Mouse (Mus musculus) lung, postnatal 25 days (tissue): ENCODE results near the gene Lgalsl.

Source experiments
- DNase-seq: peaks from one replicate; pipeline ENCODE4 v3.0.0; 2022; ENCODE audit warnings: low spot score

Lgalsl gene

DNA sequence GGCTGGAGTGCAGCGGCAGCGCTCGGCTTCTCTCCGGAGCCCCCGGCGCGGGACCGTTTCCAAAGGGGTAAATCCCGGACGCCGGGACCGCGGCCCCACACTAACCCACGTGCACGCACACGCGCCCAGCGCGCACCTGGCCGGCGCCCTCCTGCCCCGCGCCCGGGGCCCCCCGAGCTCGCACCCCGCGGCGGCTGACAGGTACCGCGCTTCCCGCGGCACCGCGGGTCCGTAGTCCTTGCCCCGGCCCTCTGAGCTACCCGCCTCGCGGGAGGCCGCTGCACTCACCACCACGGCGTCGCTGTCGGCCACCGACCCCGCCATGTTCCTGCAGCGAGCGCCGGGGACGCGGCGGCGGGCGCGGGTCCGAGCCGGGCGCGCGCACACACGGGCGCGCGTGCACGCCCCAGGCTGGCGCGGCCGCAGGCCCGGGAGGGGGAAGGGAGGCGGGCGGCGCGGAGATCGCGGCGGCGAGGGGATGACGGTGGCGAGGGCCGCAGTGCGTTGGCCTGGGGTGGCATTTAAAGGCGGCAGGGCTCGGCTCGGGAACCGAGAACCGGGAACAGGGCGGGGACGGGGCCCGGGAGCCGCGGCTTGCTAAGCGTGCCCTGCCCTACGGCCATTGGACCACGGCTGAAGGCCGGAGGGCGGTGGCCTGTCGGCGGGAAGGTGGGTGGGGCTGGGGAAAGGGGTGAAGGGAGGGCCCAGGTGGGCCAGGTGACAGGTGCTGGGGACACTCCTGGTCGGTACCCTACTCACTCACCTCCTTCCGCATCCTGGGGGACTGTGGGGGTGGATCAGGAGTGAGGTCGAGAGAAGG, at the start of gene Lgalsl:
Gene Lgalsl (minus strand): TSS at position 371 of the 820 bp plus-strand sequence.
- peak; percentile 80 for DNase-seq

DNA sequence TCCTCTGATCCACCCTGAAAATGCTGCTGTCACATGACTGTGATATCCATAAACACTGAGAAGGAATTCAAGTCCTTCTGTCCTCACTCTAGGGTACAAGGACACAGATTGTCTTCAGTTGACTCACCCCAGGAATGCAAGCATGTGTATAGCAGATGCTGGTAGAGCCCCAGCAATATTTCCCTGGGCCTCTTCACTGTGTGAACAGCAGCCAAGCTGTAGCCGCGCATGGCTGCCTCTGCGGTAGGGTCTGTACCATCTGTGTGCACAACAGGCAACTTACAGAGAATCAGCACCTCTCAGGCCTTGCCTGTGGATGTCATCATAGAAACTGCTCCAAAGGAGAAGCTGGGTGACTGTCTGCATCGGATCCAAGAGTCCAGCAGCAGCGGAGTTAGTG, 47.8 kb upstream of the Lgalsl start:
- DNase-seq, result no peak

DNA sequence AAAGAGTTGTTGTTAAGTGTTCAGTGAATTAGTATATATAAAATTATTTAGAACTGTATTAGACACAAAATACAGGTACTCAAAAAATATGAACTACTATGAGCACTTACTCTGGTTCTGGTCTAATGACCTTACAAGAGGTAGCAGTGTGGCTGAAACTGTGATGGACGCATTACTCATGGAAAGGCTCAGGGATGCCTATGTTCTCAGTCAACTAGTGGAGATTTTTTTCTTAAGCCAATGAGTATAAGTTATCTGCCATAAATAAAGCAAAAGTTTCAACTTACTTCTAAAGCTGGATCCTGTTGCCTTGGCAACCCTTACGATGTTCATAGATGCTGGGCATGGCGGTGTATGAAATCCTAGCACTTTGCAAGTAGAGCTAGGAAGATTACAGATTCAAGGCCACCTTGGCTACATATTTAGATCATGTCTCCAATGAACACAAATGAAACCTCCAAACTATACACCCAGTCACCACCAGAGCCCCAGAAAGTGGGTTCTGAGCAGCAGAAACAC, 46.8 kb upstream of the Lgalsl start:
- DNase-seq, result no peak

DNA sequence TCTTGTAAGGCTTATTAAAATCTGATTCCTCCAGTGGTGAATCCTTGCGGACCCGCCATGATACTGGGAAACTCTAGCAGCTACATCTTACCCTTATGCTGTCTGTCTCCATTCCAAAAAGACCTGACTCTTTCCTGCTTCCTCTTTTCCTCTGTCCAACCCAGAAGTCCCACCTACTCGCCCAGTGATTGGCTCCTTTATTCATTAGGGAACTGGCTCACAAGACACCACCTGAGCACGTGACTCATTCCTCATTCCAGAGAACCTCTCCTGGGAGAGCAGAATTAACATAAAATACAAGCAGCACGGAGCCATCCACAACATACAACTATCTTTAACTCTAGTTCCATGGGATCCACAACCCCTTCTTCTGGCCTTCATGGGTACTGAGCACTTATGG, 42.5 kb upstream of the Lgalsl start:
- no peak for DNase-seq

DNA sequence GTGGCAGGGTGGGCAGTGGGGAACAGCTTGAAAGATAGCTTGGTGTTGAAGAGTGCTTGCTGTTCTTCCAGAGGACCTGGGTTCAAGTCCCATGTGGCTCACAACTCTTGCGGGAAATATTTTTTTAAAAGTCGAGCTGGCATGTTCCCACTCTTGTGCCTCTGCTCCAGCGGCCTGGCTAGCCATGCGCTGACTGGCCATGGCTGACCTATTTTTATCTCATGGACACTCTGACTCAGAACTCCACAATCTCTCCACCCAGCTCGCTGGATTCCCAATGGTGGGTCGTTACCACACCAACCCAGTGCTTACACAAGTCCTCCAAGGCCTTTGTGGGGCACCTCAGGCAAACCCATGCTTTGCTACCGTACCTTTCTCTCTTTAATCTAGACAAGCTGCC, 42.1 kb upstream of the Lgalsl start:
- DNase-seq, result no peak

DNA sequence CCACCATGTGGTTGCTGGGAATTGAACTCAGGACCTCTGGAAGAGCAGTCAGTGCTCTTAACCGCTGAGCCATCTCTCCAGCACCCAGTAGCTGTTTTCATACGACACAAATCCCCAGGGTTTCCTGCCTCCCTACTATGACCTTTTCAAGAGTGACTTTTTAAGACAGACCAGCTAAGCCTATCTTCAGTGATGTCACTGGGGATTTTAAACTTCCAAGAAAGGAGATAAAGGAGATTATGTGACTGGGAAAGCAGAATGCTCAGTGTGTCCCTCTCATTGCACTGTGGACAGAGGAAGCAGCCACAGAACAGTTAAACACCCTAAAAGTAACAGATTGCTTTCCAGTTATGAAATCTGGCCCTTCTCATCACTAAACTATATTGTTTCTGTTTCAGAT, 41.6 kb upstream of the Lgalsl start:
- DNase-seq, result no peak

DNA sequence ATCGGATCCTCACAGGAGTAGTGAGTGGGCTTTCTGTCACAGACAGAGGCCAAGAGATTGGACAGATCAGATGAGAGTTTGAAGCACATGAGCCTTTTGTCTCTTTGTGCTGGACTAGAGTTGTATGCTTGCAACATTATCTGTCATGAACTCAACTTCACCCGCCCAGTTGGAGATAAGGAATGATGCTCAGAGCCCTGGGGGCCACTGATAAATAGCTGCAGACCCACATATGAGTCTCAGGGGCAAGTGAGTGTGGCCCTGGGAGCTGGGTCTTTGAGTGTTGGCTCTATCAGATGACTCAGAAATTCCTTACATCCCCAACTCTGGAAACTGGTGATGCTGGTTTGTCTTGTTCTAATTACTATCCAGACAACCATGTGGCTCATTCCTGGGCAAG, 39.1 kb upstream of the Lgalsl start:
- no peak for DNase-seq

DNA sequence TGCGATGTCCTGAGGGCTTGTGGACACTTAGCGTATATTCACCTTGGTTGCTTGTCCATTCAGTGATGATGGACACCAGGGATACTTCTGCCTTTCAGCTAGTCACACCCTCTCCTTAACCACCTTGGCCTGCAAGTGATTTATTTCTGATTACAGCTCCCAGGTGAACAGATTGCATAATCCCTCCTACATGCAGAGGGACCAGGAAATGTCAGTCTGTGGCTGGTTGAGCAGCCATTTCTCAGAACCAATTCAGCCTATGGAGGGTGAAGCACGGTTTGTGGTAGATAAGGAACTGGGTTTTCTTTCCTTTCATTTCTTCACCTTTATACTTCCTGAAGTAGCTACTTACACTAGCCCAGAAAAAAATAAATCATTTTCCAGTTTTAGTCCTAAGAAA, 34.6 kb upstream of the Lgalsl start:
- no peak for DNase-seq

DNA sequence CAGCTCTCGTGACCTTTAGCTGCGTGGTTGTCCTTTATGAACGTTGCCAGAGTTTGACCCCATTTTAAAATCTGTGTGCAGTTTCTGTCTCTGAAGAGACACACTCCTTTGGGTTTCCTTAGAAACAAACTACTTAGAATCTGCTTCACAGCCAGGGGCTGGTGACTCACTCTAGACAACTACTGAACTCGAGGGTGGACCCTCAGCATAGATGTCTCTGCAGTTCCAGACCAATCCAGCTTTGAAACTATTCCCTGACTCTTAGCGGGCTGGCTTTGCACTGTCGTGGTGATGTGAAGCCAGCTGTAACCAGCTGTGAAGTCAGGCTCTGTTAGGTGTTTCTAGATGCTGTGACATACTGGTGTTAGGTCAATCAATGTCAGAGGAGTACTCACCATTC, 33.8 kb upstream of the Lgalsl start:
- DNase-seq, result no peak

DNA sequence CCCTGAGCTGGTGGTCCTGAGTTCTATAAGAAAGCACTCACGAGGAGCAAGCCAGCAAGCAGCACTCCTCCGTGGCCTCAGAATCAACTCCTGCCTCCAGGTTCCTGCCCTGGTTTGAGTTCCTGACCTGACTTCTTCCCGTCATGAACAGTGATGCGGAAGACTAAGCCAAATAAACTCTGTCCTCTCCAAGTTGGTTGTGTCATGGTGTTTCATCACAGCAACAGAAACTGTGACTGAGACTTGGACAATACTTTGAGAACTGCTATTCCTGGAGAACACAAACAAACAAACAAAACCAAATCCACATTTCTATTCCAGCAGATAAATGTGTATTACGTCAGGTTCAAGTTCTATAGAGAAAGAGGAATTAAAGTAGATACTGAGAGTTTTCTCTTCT, 31.2 kb upstream of the Lgalsl start:
- no peak for DNase-seq

DNA sequence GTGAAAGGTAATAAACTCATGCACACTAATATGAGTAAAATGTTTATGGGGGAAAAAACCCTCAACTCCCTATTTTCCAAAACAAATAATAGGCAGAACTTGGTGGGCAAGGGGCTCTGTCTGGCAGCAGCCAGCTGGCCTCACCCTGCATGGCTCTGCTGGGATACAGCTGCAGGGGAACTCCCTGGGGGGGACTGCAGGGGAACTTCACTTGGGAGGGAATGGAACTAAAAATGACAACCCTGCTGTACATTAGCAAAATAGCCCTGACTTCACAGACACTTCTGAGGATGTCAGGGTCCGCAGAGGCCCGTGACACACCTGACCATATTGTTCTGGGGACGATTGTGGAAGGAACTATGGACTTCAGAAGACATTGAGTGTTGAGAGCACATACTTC, 29.5 kb upstream of the Lgalsl start:
- no peak for DNase-seq

DNA sequence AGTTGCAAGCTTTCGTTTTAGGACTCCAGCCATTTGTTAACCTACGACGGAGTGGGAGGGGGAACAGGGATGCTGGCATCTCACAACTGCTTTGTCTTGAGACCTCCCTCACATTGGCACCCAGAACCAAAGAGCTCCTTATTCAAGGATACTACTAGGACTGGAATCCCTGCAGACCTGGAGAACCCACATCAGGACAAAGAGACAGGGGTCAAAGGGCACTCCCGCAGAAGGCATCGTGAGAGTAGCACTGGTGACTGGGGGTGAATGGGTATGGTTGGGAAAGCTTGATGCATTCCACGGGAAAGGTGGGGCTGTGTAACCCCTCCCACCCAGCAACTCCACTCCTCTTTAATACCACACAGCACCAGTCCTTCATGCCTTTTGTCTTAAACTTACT, 29.0 kb upstream of the Lgalsl start:
- DNase-seq, result peak; percentile 32

DNA sequence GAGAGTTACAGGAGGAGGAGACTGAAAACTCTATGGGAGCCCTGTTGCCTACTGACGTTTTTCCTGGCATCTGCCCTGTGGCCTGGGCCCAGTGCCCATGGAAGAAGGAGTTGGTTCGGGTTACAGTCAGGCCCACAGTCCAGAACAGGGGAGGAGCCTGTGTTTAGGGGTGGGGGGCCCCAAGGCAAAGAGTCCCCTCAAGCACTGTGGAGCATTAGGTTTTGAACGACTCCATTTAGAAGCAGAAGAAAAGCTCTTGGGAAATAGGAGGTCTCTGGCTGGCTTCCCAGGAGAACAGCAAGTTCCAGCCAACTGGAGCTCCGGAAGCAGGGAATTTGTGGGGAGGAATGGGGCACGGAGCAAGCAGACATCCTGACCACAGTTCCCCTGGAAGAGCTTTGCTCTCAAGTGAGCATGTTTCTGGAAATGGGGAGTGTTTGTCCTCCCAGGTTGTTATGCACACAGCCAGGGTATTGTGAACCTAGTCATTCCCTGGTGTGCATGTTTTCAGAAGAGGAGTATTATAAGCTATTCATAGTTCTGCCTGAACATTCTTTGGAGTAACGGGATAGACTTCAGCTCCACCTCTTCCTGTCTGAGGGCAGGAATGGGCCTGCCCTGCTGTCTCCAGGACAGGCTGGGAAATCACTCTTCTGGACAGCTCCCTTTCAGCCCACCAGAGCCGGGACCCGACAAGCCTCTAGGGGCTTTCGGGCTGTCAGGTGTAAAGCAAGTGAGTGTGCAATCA, 28.2 kb upstream of the Lgalsl start:
- peak; percentile 92 for DNase-seq

DNA sequence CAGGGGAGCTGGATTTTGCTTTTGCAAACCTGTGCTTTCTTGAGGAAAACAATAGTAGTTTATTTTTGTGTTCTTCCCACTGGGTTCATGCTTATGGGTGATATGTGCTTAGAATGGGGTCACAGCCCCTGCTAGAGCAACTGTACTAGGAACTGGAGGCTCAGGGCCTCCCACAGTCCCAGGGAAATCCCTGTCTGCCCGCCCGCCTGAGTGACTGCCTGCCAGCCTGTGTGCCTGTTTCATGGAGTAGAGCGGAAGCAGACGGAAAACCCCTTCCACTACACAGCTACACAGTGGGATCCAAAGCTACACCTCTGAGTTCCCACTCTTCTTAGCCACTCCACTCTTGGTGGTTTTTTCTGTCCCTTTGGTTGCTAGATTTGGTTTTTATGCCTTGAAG, 27.1 kb upstream of the Lgalsl start:
- DNase-seq, result no peak

DNA sequence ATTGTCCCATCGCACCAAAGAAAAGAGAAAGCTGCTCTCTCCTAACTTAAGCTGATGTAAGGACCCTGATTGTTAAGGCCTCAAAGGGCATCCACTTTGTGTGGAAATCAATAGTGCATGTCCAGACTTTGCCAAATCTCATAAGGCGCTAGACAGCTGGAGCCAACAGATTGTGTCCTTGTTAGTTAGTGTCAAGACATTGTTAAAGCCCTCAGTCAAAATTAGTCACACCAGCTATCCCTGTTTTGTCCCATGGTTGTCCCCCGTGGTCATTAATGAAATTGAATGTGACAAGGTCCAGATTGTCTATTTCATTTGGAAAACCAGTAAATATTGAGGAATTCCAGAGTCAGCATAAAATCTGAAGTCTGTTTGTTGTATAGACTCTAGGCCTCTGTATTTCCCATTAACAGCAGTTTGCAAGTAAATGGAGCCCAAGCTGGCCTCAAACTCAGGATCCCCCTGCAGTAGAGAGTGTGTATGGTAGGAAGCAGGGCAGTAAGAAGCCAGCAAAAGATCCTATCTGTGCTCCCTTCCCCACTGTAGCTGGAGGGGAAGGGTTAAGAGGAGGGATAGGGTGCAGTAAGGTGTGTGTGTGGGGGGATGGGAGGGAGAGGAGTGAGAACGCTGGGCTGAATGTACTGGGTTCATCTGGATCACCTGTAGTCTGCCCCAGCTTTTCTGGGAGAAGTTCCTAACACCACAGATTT, 23.3 kb upstream of the Lgalsl start:
- DNase-seq, result no peak

DNA sequence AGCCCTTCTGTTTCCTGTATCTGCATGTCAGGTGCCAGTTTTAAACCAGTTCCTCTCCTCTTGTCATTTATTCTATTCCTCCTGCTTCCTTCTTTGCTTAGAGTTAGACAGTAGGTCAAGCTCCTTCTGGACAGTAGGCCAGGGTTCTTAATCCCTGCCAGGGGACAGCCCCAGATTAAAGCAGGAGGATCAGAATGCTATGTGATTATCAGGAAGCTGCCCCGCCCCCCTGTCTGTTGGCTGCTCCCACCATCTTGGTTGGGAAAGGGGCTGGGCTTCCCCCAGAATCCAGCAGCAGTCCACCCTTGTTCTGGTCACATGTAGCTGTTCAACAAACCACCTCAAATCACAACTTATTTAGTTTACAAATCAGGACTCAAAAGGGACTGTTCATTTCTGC, 19.3 kb upstream of the Lgalsl start:
- no peak for DNase-seq

DNA sequence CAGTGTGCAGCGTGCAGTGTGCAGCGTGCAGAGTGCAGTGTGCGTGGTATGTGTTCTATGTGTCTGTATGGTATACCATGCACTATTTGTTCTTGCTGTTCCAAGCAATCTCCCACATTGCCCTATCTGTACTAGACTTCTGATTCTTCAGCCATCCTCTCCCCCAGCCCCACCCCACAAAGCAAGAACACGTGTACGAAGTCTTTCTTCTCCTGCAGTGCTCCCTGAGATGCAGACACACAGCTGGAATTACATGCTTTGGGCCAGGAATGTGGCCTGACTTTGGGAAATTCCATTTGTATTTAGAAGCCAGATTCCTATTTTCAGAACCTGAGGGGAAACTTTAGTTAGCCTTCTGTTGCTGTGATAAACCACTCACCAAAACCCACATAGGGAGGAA, 18.5 kb upstream of the Lgalsl start:
- DNase-seq, result no peak

DNA sequence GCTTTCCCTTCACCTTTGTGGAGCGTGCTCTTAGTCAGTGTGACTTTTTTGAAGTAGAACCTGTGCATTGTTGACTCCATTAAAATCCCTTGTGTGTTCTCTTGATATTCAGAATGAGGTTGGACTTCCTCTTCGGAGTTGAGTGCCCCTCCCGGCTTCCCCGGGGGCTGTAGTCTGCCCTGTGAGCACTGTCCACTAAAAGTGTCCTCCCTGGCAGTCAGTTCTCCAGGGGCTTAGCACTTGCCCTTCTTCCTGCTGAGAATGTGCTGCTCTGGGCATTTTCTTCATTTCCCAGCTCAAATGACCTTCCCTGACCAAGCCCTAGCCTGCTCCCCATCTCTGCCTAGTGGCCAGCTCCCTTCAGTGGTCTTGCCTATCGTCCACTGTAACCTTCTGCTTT, 6.5 kb upstream of the Lgalsl start:
- no peak for DNase-seq

DNA sequence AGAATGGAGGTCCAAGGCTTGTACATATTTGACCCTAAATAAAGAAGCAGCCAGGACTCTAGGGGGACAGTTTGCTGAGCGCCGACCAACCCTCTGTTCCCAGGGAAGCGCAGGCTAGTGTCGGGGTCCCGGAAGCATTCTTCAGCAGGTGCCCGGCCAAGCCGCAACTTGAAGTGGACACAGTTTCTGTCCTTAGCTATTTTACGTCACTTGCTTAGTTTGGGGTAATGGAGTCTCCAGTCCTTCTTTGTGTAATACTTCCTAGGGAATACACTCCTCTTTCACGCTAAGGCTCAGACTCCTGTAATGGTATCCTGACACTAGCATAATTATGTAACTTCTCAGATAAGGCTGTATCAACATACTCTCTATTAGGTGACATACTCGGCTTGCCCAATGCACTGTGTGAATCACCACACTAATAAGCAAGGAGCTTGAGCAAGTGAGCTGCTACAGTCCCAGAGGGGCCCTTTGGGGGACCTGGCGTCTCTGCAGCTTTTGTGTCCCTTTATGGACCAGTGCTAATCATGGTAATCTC, 813 bp upstream of the Lgalsl start:
- peak; percentile 24 for DNase-seq

DNA sequence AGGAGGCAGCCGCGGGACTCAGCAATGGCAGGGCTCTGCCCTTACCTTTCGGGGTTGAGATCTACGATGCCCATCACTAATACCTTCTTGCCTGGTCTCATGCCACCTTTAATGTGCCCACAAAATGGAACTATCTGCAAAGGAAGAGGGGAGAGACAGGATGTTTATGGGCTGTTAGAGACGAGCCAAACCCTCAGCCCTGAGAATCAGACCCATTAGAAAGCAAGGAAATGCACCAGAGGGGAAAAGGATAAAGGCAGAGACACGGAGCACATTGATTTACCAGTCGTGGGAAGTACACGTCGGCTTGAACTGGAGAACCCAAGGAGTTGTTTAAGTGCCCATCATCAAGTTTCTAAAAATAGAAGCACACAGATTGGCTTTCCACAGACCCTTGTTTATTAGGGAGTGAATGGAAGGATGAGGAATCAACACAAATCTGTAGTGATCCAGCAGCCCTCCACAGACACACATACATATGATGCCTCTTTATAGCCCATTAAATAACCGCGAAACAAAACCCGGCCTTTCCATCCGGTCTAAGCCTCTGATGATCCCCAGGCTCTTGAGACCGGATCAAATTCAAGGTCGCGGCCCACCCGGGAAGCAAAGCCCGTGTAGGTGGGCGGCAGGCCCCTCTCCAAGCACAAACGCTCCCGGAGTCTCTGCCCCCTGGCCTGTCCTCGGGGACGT, 717 bp downstream of the Lgalsl start:
- peak; percentile 31 for DNase-seq

DNA sequence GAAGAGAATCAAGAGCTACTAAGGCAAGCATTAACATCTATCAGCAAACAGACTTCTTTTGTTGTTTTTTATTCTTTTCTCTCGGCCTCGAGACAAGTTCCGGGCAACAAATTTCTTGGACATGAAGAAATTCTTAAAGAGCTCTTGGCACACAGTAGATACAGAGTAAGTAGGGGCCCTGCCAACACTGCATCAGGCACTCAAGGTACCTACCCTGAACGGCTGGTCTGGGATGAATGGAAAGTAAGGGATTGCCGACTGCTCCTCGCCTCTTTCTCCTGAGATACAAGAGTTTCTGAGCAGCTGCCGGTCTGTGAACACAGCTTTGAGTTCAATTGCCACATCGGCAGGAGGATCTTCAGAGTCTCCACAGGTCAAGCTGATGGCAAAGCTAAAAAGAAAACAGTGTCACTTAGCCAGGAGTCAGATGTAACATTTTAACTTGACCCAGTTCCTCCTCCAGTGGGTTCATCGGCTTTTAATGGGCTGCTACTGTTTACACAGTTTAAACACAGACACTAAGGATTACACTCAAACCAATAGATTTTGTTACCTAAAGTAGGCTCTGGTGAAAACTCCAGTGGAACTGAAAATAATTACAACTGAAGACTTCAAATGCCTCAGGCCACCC, 1.7 kb downstream of the Lgalsl start:
- DNase-seq, result peak; percentile 26
